In genomic region chr7:29317558-29317957, GRCm38 (mm10) we compare ENCODE assay signal across 7 mouse cellular contexts. TPM values are rescaled to one million over a fixed set of nuclear protein-coding genes. Genes with fewer than 3 reads are reported as not detected.
DNase-seq lines count a peak whose midpoint lies in the region; ATAC-seq and TF ChIP-seq lines count a peak whose summit lies in the region.

No protein-coding gene starts in this region.

- H3K9me3 ChIP-seq in liver, postnatal 0 days (ENCODE audit: low read length): no peaks in the 10 kb centered on the region
- H3K9me3 ChIP-seq in embryonic facial prominence, embryonic 11.5 days (replicated peaks; ENCODE audit: control insufficient read depth, low read length): no peaks in the 10 kb centered on the region
- no peaks in the 10 kb centered on the region for H3K9me3 ChIP-seq in hindbrain, embryonic 12.5 days (replicated peaks)
- no peaks in the 10 kb centered on the region for H3K9me3 ChIP-seq in midbrain, embryonic 13.5 days

- no peak overlapping the region for H3K4me2 ChIP-seq in liver, postnatal 0 days (ENCODE audit: low read depth, low read length)
- peak overlapping the region; percentile 41 for H3K4me2 ChIP-seq in embryonic facial prominence, embryonic 11.5 days (ENCODE audit: low read depth, low read length)
- peak overlapping the region; percentile 41 for H3K4me2 ChIP-seq in hindbrain, embryonic 12.5 days (replicated peaks)
- H3K4me2 ChIP-seq in midbrain, embryonic 13.5 days (replicated peaks): peak overlapping the region; percentile 50

- DNase-seq in liver: peak; percentile 62
- no peak for DNase-seq in liver, postnatal 0 days
- peak; percentile 93 for DNase-seq in embryonic facial prominence, embryonic 11.5 days (ENCODE audit: low spot score)
- peak; percentile 52 to 77 for DNase-seq in thymus, postnatal 36 days
- no peak for DNase-seq in layer of hippocampus, postnatal 14 days (ENCODE audit: low spot score in 2 of 2)

- no peak for TF ChIP-seq CTCF in liver, postnatal 0 days (IDR thresholded peaks at IDR 0.05; ENCODE audit: low read depth)

- H3K4me1 ChIP-seq in liver, postnatal 0 days (ENCODE audit: insufficient read depth): peaks cover 13% of the 10 kb centered on the region
- peaks cover 24% of the 10 kb centered on the region for H3K4me1 ChIP-seq in embryonic facial prominence, embryonic 11.5 days (ENCODE audit: control insufficient read depth, insufficient read depth, low read length)
- peaks cover 89% of the 10 kb centered on the region for H3K4me1 ChIP-seq in hindbrain, embryonic 12.5 days
- peaks cover 91% of the 10 kb centered on the region for H3K4me1 ChIP-seq in midbrain, embryonic 13.5 days (replicated peaks)

- H3K36me3 ChIP-seq in liver, postnatal 0 days (replicated peaks; ENCODE audit: insufficient read depth, low read length): 0 out of 2 replicates have a peak, but pooled peaks cover 2% of the 10 kb centered on the region
- no peaks in the 10 kb centered on the region for H3K36me3 ChIP-seq in embryonic facial prominence, embryonic 11.5 days (replicated peaks; ENCODE audit: control insufficient read depth, insufficient read depth, low read depth, low read length)
- peaks cover 18% of the 10 kb centered on the region for H3K36me3 ChIP-seq in hindbrain, embryonic 12.5 days
- peaks cover 33% of the 10 kb centered on the region for H3K36me3 ChIP-seq in midbrain, embryonic 13.5 days

- no peak overlapping the region for H3K9ac ChIP-seq in liver, postnatal 0 days (replicated peaks)
- H3K9ac ChIP-seq in embryonic facial prominence, embryonic 11.5 days (replicated peaks; ENCODE audit: low read length): peak overlapping the region; percentile 37; the same call in 1 of the 2 replicates
- H3K9ac ChIP-seq in hindbrain, embryonic 12.5 days: peak overlapping the region; percentile 50
- peak overlapping the region; percentile 62 for H3K9ac ChIP-seq in midbrain, embryonic 13.5 days (replicated peaks)

- no peaks in the 10 kb centered on the region for H3K27me3 ChIP-seq in liver, postnatal 0 days (ENCODE audit: insufficient read depth, low read length)
- no peaks in the 10 kb centered on the region for H3K27me3 ChIP-seq in embryonic facial prominence, embryonic 11.5 days (ENCODE audit: control insufficient read depth, insufficient read depth, low read length)
- no peaks in the 10 kb centered on the region for H3K27me3 ChIP-seq in hindbrain, embryonic 12.5 days
- H3K27me3 ChIP-seq in midbrain, embryonic 13.5 days: no peaks in the 10 kb centered on the region

- WGBS in liver, postnatal 0 days (ENCODE audit: insufficient replicate concordance): 3% methylated on average over 2 of the region's 2 CpGs
- 0% methylated on average over 2 of the region's 2 CpGs for WGBS in embryonic facial prominence, embryonic 11.5 days
- 0% methylated on average over 2 of the region's 2 CpGs for WGBS in hindbrain, embryonic 12.5 days
- WGBS in midbrain, embryonic 13.5 days: 0% methylated on average over 2 of the region's 2 CpGs

- H3K27ac ChIP-seq in liver, postnatal 0 days (ENCODE audit: low read depth): no peak overlapping the region
- peak overlapping the region; percentile 89 for H3K27ac ChIP-seq in embryonic facial prominence, embryonic 11.5 days (replicated peaks; ENCODE audit: low read depth, low read length)
- H3K27ac ChIP-seq in hindbrain, embryonic 12.5 days: peak overlapping the region; percentile 98
- peak overlapping the region; percentile 99 for H3K27ac ChIP-seq in midbrain, embryonic 13.5 days

- ATAC-seq in liver, postnatal 0 days: no peak
- peak; percentile 82 for ATAC-seq in embryonic facial prominence, embryonic 11.5 days (replicated peaks; ENCODE audit: insufficient number of reproducible peaks, low FRiP score, low TSS enrichment, low read depth)
- peak; percentile 77 for ATAC-seq in hindbrain, embryonic 12.5 days (ENCODE audit: low FRiP score)
- ATAC-seq in midbrain, embryonic 13.5 days: peak; percentile 71

- no peak overlapping the region for H3K4me3 ChIP-seq in liver, postnatal 0 days (ENCODE audit: low read depth, low read length)
- no peak overlapping the region for H3K4me3 ChIP-seq in embryonic facial prominence, embryonic 11.5 days (ENCODE audit: low read depth, low read length)
- 0 out of 2 replicates have a peak overlapping the region, but pooled peaks have one; percentile 1 for H3K4me3 ChIP-seq in hindbrain, embryonic 12.5 days
- 0 out of 2 replicates have a peak overlapping the region, but pooled peaks have one; percentile 2 for H3K4me3 ChIP-seq in midbrain, embryonic 13.5 days (replicated peaks)

- TF ChIP-seq EP300 in liver, postnatal 0 days (IDR thresholded peaks at IDR 0.05; ENCODE audit: low read depth): no peak

RNA-seq across cellular contexts. Expression of gene Dpf1, which starts 13.8 kb away (rescaled TPM):
- polyA plus RNA-seq in liver, postnatal 0 days (2015; fragmentation: Nextera tagmentation; extraction: Ambion mirVana): 0.63 and 0.69 TPM in 2 replicates
- 19.8 and 27.9 TPM in 2 replicates for polyA plus RNA-seq in embryonic facial prominence, embryonic 11.5 days (2014; fragmentation: Nextera tagmentation; extraction: Ambion mirVana)
- polyA plus RNA-seq in hindbrain, embryonic 12.5 days (2016; fragmentation: Nextera tagmentation; extraction: Ambion mirVana): 102 and 110 TPM in 2 replicates
- polyA plus RNA-seq in midbrain, embryonic 13.5 days (2015; fragmentation: Nextera tagmentation; extraction: Ambion mirVana): 201 and 213 TPM in 2 replicates
- 100 to 1,000 TPM in 1 of 2 experiments, 10 to 100 TPM in 1; 96.1 to 111 TPM for total RNA-seq in layer of hippocampus, postnatal 14 days (2021)

RNA-seq across cellular contexts. Expression of gene Ppp1r14a, which starts 28.4 kb away (rescaled TPM):
- polyA plus RNA-seq in liver, postnatal 0 days (2015; fragmentation: Nextera tagmentation; extraction: Ambion mirVana): 5.5 and 5.8 TPM in 2 replicates
- polyA plus RNA-seq in embryonic facial prominence, embryonic 11.5 days (2014; fragmentation: Nextera tagmentation; extraction: Ambion mirVana): 18.0 and 21.0 TPM in 2 replicates
- polyA plus RNA-seq in hindbrain, embryonic 12.5 days (2016; fragmentation: Nextera tagmentation; extraction: Ambion mirVana): 20.8 and 22.4 TPM in 2 replicates
- 7.9 and 8.1 TPM in 2 replicates for polyA plus RNA-seq in midbrain, embryonic 13.5 days (2015; fragmentation: Nextera tagmentation; extraction: Ambion mirVana)
- 10 to 100 TPM; 10.8 to 11.0 TPM for total RNA-seq in layer of hippocampus, postnatal 14 days (2021)

RNA-seq across cellular contexts. Expression of gene Spint2, which starts 35.8 kb away (rescaled TPM):
- 84.8 and 94.7 TPM in 2 replicates for polyA plus RNA-seq in liver, postnatal 0 days (2015; fragmentation: Nextera tagmentation; extraction: Ambion mirVana)
- polyA plus RNA-seq in embryonic facial prominence, embryonic 11.5 days (2014; fragmentation: Nextera tagmentation; extraction: Ambion mirVana): 71.4 and 84.5 TPM in 2 replicates
- polyA plus RNA-seq in hindbrain, embryonic 12.5 days (2016; fragmentation: Nextera tagmentation; extraction: Ambion mirVana): 42.6 and 63.3 TPM in 2 replicates
- 26.1 and 28.7 TPM in 2 replicates for polyA plus RNA-seq in midbrain, embryonic 13.5 days (2015; fragmentation: Nextera tagmentation; extraction: Ambion mirVana)
- total RNA-seq in layer of hippocampus, postnatal 14 days (2021): 10 to 100 TPM; 16.0 to 27.0 TPM

Comparison
In these comparisons a context has a peak if more than half of its experiments do, and no peak if none do; other contexts are left out.
1. DNase-seq: peak in liver (single experiment), embryonic facial prominence, embryonic 11.5 days (single experiment) and thymus, postnatal 36 days (2 of 2); none in liver, postnatal 0 days (single experiment) and layer of hippocampus, postnatal 14 days (0 of 2).
2. H3K4me3 ChIP-seq: peak in hindbrain, embryonic 12.5 days (single experiment) and midbrain, embryonic 13.5 days (single experiment); none in liver, postnatal 0 days (single experiment) and embryonic facial prominence, embryonic 11.5 days (single experiment).
3. RNA of gene Dpf1, which starts 13.8 kb away (polyA plus RNA-seq): 201 to 213 TPM in midbrain, embryonic 13.5 days, 102 to 110 TPM in hindbrain, embryonic 12.5 days and 19.8 to 27.9 TPM in embryonic facial prominence, embryonic 11.5 days; 0.63 to 0.69 TPM in liver, postnatal 0 days; every median in the first group is over 10 times any median in the second.